Mouse (Mus musculus) bone marrow macrophage, adult 2 months (primary cell): ENCODE measurements at regions not wholly inside any gene's neighbourhood (a gene's known extent, or its start where the extent isn't known, plus 50 kb on each side); places are given as distances from the start of the nearest gene placed in this dataset.

Source experiments
- H3K27ac ChIP-seq: 2 replicates; pipeline ENCODE4 v1.5.1; 2012; ENCODE audit warnings: low read depth, low read length; ENCODE audit not compliant: insufficient read depth
- H3K4me1 ChIP-seq: 2 replicates; pipeline ENCODE4 v1.6.1; 2012; ENCODE audit warnings: low read length; ENCODE audit not compliant: control insufficient read depth, insufficient read depth
- H3K4me3 ChIP-seq: 2 replicates; pipeline ENCODE4 v1.5.1; 2012; ENCODE audit warnings: mild to moderate bottlenecking, low read length, moderate library complexity; ENCODE audit not compliant: insufficient read depth
- CTCF ChIP-seq: IDR thresholded peaks from 2 replicates; pipeline ENCODE4 v1.5.1; 2012; ENCODE audit warnings: low read depth, mild to moderate bottlenecking, low read length, moderate library complexity
- POLR2A ChIP-seq: IDR thresholded peaks from 2 replicates; pipeline ENCODE4 v1.6.1; 2012; ENCODE audit warnings: mild to moderate bottlenecking, low read depth, low read length, borderline replicate concordance

DNA sequence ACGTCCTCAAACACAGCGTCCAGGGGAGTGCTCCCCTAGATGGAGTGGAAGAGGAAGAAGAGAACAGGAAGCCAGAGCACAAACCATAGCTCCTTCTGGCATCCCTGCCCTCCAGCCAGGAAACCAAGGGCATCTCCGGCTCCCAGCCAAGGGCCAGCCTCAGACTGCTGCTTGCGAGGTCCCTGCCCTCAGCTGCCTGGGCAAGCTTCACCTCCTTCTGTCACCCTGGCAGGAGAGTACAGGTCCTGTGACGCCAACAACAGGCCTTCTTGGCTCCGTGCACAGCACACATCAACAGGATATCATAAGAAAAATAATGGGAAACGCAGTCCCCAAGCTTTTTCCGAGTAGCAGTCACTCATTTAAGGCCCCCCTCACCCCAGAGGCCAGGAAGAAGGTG, 212.9 kb upstream of the Mocs1 start:
- TF ChIP-seq POLR2A (no peak), CTCF (no peak)
- Histone ChIP-seq H3K27ac (no peak overlapping the region), H3K4me3 (no peak overlapping the region), H3K4me1 (no peaks in the 10 kb centered on the region)

DNA sequence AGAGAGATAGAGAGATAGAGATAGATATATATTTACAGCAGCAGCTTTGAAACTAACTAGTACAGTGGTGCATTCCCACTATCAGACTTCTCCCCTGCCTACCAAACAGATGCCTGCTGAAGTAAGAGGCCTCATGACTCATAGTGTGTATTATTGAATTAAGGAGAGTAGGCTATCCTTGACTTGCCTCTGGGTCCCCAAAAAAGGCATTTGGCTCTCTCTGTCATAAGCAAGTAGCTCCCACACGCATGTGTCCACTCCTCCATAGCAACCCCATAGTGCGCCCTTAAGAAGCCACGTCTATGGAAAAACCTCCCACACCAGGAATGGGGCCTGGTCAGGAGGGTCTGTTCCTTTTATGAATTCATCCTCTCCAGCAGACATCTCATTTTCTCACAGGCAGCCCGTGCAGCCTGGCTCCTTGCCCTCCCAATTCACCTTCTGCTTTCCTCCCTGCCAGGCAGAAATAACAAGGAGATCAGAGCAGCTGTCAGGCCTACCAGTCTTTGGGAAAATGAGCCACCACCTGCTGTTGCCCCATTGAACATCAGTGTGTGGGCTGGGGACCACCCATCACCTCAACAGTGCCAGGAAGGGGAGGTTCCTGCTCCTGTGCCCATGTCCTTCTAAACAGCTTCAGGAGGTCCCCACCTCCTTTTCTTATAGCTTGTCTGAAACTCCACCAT, 208.5 kb upstream of the Mocs1 start:
- no peak for TF ChIP-seq POLR2A
- TF ChIP-seq CTCF = no peak
- no peak overlapping the region for H3K27ac ChIP-seq
- no peaks in the 10 kb centered on the region for H3K4me1 ChIP-seq
- no peak overlapping the region for H3K4me3 ChIP-seq

DNA sequence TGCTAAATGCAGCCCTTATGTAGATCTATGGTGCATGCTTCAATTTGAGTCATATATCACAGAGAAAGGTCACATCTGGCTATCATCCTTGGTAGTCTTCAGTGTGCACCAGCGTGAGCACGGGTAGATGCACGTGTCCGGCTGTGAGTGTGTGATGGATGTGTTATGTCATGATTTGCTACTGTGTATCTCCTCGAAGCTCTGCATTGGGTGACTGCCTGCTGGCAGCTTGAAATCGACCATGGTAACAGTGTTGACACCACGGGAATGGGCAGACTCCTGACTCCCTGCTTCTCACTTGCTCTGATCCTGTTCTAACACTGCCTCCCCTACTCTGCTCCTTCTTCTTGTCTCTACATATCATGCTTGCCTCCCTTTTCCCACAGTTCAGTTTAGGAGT, 204.9 kb upstream of the Mocs1 start:
- no peaks in the 10 kb centered on the region for H3K4me1 ChIP-seq
- no peak for TF ChIP-seq CTCF
- no peak for TF ChIP-seq POLR2A
- H3K4me3 ChIP-seq = no peak overlapping the region
- H3K27ac ChIP-seq = no peak overlapping the region

GRCm38 (mm10) chr17:49223651-49224050, 204.5 kb upstream of the Mocs1 start:
- no peaks in the 10 kb centered on the region for H3K4me1 ChIP-seq
- H3K27ac ChIP-seq = no peak overlapping the region
- TF ChIP-seq POLR2A = no peak
- no peak for TF ChIP-seq CTCF
- H3K4me3 ChIP-seq = no peak overlapping the region

- no peak overlapping the region for H3K4me3 ChIP-seq
- H3K27ac ChIP-seq = no peak overlapping the region
- no peaks in the 10 kb centered on the region for H3K4me1 ChIP-seq
- TF ChIP-seq CTCF = no peak
- no peak for TF ChIP-seq POLR2A
Observed at GRCm38 (mm10) chr17:49225255-49226015, 202.7 kb upstream of the Mocs1 start.

- H3K4me3 ChIP-seq = no peak overlapping the region
- no peak overlapping the region for H3K27ac ChIP-seq
- no peaks in the 10 kb centered on the region for H3K4me1 ChIP-seq
- TF ChIP-seq POLR2A = no peak
- no peak for TF ChIP-seq CTCF
Observed at GRCm38 (mm10) chr17:49226016-49226400, 202.2 kb upstream of the Mocs1 start.

DNA sequence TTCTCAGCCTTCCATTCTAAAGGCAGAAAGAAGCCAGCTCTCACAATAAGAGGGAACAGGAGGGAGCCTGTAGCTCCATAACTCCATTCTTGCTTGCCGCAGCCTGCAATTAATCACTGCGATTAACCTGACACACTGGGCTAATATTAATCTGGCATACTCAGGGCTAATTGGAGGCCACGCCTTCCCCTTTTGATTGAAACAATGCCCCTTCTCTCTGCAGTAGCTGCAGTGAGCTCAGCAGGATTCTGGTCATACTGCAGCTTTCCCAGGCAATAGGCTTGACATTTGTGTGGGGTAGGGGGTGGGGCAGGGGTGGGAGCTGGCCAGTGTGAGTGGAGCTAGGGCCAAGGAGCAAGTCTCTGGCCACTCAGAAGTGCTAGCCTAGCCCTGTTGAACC, 196.9 kb upstream of the Mocs1 start:
- H3K27ac ChIP-seq = no peak overlapping the region
- H3K4me1 ChIP-seq = no peaks in the 10 kb centered on the region
- no peak overlapping the region for H3K4me3 ChIP-seq
- no peak for TF ChIP-seq CTCF
- TF ChIP-seq POLR2A = no peak

DNA sequence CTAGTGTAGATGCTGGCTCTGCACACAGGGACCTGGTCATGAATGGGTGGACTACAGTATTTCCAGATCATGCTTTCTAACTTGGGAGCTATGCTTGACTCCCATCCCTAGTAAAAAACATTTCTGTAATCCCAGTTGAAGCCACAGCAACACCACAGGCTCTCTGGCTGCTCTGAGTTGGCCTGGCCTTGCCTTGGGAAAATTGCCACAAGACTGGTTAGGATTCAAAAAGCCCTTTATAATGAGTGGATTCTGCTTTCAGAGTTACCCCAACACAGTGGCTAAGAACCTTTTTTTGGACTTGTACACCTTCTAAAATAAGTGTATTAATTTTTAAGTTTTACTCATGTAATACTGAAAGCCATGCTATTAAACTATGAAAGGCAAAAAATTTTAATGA, 188.1 kb upstream of the Mocs1 start:
- H3K4me1 ChIP-seq = no peaks in the 10 kb centered on the region
- no peak overlapping the region for H3K4me3 ChIP-seq
- TF ChIP-seq CTCF (no peak), POLR2A (no peak)
- no peak overlapping the region for H3K27ac ChIP-seq

GRCm38 (mm10) chr17:49243419-49243818, 184.7 kb upstream of the Mocs1 start:
- Histone ChIP-seq H3K4me1 (no peaks in the 10 kb centered on the region), H3K4me3 (no peak overlapping the region), H3K27ac (no peak overlapping the region)
- TF ChIP-seq CTCF = no peak
- no peak for TF ChIP-seq POLR2A

DNA sequence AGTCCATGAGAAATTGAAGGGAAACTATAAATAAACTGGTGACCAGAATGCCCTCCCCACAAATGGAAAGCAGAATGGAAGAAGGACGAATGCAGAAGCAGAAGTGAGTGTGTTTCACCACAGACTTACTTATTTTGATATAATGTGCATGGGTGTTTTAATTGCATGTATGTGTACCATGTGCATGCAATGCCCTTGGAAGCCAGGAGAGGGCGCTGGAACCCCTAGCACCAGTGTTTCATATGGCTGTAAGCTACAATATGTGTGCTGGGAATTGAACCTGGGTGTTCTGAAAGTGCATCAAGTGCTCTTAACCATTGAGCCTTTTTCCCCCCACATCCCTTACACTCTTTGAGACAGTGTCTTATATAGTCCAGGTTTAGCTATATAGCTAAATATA, 183.1 kb upstream of the Mocs1 start:
- Histone ChIP-seq H3K4me1 (no peaks in the 10 kb centered on the region), H3K27ac (no peak overlapping the region), H3K4me3 (no peak overlapping the region)
- TF ChIP-seq POLR2A = no peak
- no peak for TF ChIP-seq CTCF
